Mouse (Mus musculus): ENCODE measurements around the gene Ap5z1.

DNA sequence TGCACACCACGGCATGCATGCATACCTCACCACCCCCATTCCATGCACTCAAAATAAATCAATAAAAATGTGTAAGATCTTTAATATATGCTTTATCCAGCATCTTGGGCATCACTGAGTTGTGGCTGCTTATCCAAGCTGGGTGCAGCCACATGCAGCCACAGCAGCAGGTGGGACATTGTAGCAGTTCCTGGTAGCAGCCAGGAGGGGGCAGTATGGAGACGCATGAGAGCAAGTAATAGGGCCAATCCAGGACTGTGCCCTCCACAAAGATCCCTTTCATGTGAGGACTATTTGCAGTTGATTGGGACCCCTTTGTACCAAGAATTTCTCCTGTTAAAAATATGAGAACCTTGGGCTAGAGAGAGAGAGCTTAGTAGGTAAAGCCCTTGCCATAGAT is 18.8 kb downstream of the Ap5z1 start:
- no peak for TF ChIP-seq POLR2A (IDR thresholded peaks at IDR 0.05; ENCODE audit: insufficient read depth, low read depth, low read length)
- TF ChIP-seq CTCF (IDR thresholded peaks at IDR 0.05; ENCODE audit: insufficient read depth, low read depth, low read length): no peak
